Mouse (Mus musculus) lung, embryonic 14.5 days (tissue): Measurements from ENCODE around the gene Eif2b2. TPM values are rescaled to one million over a fixed set of nuclear protein-coding genes. Genes with fewer than 3 reads are reported as not detected.
A peak's percentile ranks its signal among the peaks of the same experiment; 100 is the strongest.

Experiments used
- ATAC-seq: fragments of 200-750 bp; cut with Nextera tagmentation; 2 replicates; pipeline ENCODE4 v1.8.0; 2017; ENCODE audit warnings: mild to moderate bottlenecking, moderate TSS enrichment, moderate library complexity; ENCODE audit not compliant: insufficient read depth
- DNase-seq: peaks from one replicate; pipeline ENCODE4 v3.0.0-alpha.2; 2015
- H3K27ac ChIP-seq: fragments of 300-500 bp; sonication (generic); 2 replicates; pipeline ENCODE4 v1.5.1; 2014; ENCODE audit warnings: low read depth, mild to moderate bottlenecking, moderate library complexity
- H3K27me3 ChIP-seq: fragments of 300-500 bp; sonication (generic); 2 replicates; pipeline ENCODE4 v1.6.1; 2014; ENCODE audit warnings: low read length, control low read depth; ENCODE audit not compliant: insufficient read depth
- H3K36me3 ChIP-seq: fragments of 300-500 bp; sonication (generic); 2 replicates; pipeline ENCODE4 v1.6.1; 2014; ENCODE audit warnings: control low read depth; ENCODE audit not compliant: insufficient read depth
- H3K4me1 ChIP-seq: fragments of 300-500 bp; sonication (generic); 2 replicates; pipeline ENCODE4 v1.6.1; 2014; ENCODE audit warnings: antibody characterized with exemption, control low read depth; ENCODE audit not compliant: insufficient read depth
- H3K4me2 ChIP-seq: fragments of 300-500 bp; sonication (generic); 2 replicates; pipeline ENCODE4 v1.6.1; 2014; ENCODE audit warnings: mild to moderate bottlenecking
- H3K4me3 ChIP-seq: fragments of 300-500 bp; sonication (generic); 2 replicates; pipeline ENCODE4 v1.5.1; 2014; ENCODE audit warnings: low read depth, low read length
- H3K9ac ChIP-seq: fragments of 300-500 bp; sonication (generic); 2 replicates; pipeline ENCODE4 v1.6.1; 2014
- H3K9me3 ChIP-seq: fragments of 300-500 bp; sonication (generic); 2 replicates; pipeline ENCODE4 v1.6.1; 2016; ENCODE audit warnings: low read depth, low read length, control low read depth
- CTCF ChIP-seq: IDR thresholded peaks from 2 replicates; pipeline ENCODE4 v1.5.1; 2016; ENCODE audit warnings: antibody characterized with exemption, low read depth
- WGBS: fragments of 180-500 bp; shearing (Covaris S2); extraction: QIAGEN DNeasy Blood & Tissue Kit; methylation state at CpG from one replicate; pipeline ENCODE4 v1.1.7; 2014; 5-methylcytosine and 5-hydroxymethylcytosine counted together
- polyA plus RNA-seq: library from polyadenylated mRNA; unstranded; fragments of >200 nt; fragmentation: Nextera tagmentation; extraction: Ambion mirVana; gene quantifications from 2 replicates; pipeline ENCODE4 v1.2.1, GENCODE M21; 2014

Gene Eif2b2
- polyA plus RNA-seq, 1 experiment from 2014 or later = 99.9 TPM

GRCm38 (mm10) chr12:85182898-85183297, 36.4 kb upstream of the Eif2b2 start:
- WGBS = 69% methylated on average over 5 of the region's 5 CpGs
- DNase-seq (no peak), ATAC-seq (no peak)
- H3K9ac ChIP-seq = no peak overlapping the region
- no peaks in the 10 kb centered on the region for H3K9me3 ChIP-seq
- TF ChIP-seq CTCF = no peak
- H3K27me3 ChIP-seq = no peaks in the 10 kb centered on the region
- no peak overlapping the region for H3K4me3 ChIP-seq
- H3K4me1 ChIP-seq = peaks cover 21% of the 10 kb centered on the region
- no peaks in the 10 kb centered on the region for H3K36me3 ChIP-seq
- H3K27ac ChIP-seq = no peak overlapping the region
- no peak overlapping the region for H3K4me2 ChIP-seq

DNA sequence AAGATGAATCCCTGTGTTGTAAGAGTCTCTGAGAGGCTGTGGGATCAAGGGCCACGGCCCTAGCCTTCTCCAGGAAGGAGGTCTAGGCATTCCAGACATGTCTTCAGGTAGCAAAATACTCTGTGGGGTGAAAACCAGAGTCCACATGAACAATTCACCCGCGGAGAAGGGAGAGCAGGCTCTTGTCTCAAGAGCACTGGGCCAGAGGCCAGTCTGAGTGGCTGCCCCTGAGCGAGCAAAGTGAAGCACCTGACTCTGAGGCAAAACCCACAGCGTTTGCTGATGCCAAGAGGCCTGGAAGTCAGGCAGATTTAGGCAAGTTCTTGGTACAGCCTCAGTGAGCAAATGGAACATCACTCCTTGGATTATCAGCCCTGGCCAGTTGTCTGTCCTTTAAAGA, 35.2 kb upstream of the Eif2b2 start:
- no peak overlapping the region for H3K4me3 ChIP-seq
- no peak for ATAC-seq
- no peaks in the 10 kb centered on the region for H3K9me3 ChIP-seq
- H3K4me1 ChIP-seq = peaks cover 21% of the 10 kb centered on the region
- WGBS = 48% methylated on average over 5 of the region's 5 CpGs
- H3K36me3 ChIP-seq = no peaks in the 10 kb centered on the region
- TF ChIP-seq CTCF = no peak
- H3K27me3 ChIP-seq = no peaks in the 10 kb centered on the region
- no peak overlapping the region for H3K27ac ChIP-seq
- no peak overlapping the region for H3K9ac ChIP-seq
- no peak overlapping the region for H3K4me2 ChIP-seq
- no peak for DNase-seq

DNA sequence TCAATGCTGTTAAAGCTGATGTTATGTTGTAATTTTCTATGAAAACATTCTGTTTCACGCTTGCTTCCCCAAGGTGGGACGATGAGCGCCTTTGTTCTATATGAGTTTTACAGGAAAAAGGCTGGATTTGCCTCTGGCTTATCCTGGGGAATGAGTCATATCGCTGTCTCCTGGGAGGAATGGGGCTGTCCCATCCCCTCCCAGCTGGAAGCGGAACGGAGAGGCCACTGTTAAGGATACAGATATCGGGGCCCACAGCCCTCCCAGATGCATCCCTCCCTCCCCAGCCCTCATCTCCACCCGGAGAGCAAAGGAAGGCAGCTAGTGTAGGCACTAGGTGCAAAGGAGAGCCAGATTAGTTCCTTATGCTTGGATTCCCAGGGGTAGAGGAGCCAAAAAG, 33.5 kb upstream of the Eif2b2 start:
- H3K4me3 ChIP-seq = no peak overlapping the region
- WGBS = 42% methylated on average over 8 of the region's 8 CpGs
- H3K4me2 ChIP-seq = no peak overlapping the region
- H3K9me3 ChIP-seq = no peaks in the 10 kb centered on the region
- ATAC-seq (no peak), DNase-seq (no peak)
- H3K4me1 ChIP-seq = peaks cover 21% of the 10 kb centered on the region
- H3K27me3 ChIP-seq = no peaks in the 10 kb centered on the region
- no peaks in the 10 kb centered on the region for H3K36me3 ChIP-seq
- H3K9ac ChIP-seq = peak overlapping the region; percentile 22; the same call in 1 of the 2 replicates
- no peak overlapping the region for H3K27ac ChIP-seq
- TF ChIP-seq CTCF = no peak

- no peaks in the 10 kb centered on the region for H3K9me3 ChIP-seq
- no peaks in the 10 kb centered on the region for H3K27me3 ChIP-seq
- H3K9ac ChIP-seq = no peak overlapping the region; the same call in 1 of the 2 replicates
- no peak for TF ChIP-seq CTCF
- ATAC-seq = no peak
- WGBS = 53% methylated on average over 7 of the region's 7 CpGs
- no peaks in the 10 kb centered on the region for H3K36me3 ChIP-seq
- no peak for DNase-seq
- H3K4me3 ChIP-seq = no peak overlapping the region
- no peak overlapping the region for H3K4me2 ChIP-seq
- H3K27ac ChIP-seq = no peak overlapping the region
- peaks cover 18% of the 10 kb centered on the region for H3K4me1 ChIP-seq
Observed at GRCm38 (mm10) chr12:85186361-85186760, 32.9 kb upstream of the Eif2b2 start.

DNA sequence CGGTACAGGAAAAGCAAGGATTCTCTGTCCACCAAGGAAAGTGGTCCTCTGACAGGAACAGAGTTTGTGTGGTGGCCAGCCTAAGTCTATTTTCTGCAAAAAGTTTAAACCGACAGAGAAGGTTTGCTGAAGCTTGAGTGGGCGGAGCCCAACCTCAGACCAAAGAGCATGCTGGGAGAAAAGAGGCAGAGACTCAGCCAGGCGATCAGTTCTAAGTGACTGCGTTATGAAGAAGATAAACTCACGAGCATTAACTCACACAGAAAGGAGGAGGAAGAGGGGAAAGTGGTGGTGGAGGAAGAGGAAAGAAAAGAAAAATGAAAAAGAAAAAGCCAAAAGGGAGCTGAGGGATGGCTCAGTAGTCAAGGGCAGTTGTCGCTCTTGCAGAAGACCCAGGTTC, 29.0 kb upstream of the Eif2b2 start:
- H3K27ac ChIP-seq = no peak overlapping the region
- H3K36me3 ChIP-seq = no peaks in the 10 kb centered on the region
- no peak overlapping the region for H3K9ac ChIP-seq
- no peaks in the 10 kb centered on the region for H3K9me3 ChIP-seq
- DNase-seq = no peak
- TF ChIP-seq CTCF = no peak
- no peaks in the 10 kb centered on the region for H3K27me3 ChIP-seq
- 69% methylated on average over 7 of the region's 7 CpGs for WGBS
- no peak overlapping the region for H3K4me3 ChIP-seq
- ATAC-seq = no peak
- no peak overlapping the region for H3K4me2 ChIP-seq
- peaks cover 32% of the 10 kb centered on the region for H3K4me1 ChIP-seq

- no peaks in the 10 kb centered on the region for H3K27me3 ChIP-seq
- TF ChIP-seq CTCF = no peak
- DNase-seq (peak; percentile 64), ATAC-seq (0 out of 2 replicates have a peak, but pooled peaks have one; percentile 12)
- H3K36me3 ChIP-seq = no peaks in the 10 kb centered on the region
- H3K9me3 ChIP-seq = no peaks in the 10 kb centered on the region
- H3K4me2 ChIP-seq = peak overlapping the region; percentile 24; the same call in 1 of the 2 replicates
- H3K9ac ChIP-seq = peak overlapping the region; percentile 4; the same call in 1 of the 2 replicates
- H3K4me1 ChIP-seq = peaks cover 33% of the 10 kb centered on the region
- no peak overlapping the region for H3K4me3 ChIP-seq
- 22% methylated on average over 19 of the region's 19 CpGs for WGBS
- peak overlapping the region; percentile 43 for H3K27ac ChIP-seq
Observed at GRCm38 (mm10) chr12:85192461-85193108, 26.7 kb upstream of the Eif2b2 start.

DNA sequence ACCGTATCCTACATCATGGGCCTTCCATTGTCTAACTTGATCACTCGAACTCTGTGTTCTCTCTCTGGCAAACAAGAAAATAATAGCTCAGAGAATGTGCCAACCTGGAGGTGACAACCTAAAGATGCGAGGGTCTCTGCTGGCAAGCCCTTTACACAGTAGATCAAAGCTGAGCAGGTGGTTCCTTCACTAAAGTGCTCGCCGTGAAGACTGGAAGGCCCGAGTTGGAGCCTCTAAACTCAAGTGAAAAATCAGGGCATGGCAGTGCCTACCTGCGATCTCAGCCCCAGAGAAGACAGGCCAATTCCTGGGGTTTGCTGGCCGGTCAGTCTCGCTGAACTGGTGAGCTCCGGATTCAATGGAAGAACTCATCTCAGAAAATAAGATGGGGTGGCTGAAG, 26.1 kb upstream of the Eif2b2 start:
- Histone ChIP-seq H3K27ac (peak overlapping the region; percentile 81), H3K4me2 (no peak overlapping the region), H3K9ac (no peak overlapping the region), H3K36me3 (no peaks in the 10 kb centered on the region), H3K27me3 (no peaks in the 10 kb centered on the region), H3K4me1 (peaks cover 38% of the 10 kb centered on the region), H3K4me3 (no peak overlapping the region), H3K9me3 (no peaks in the 10 kb centered on the region)
- no peak for TF ChIP-seq CTCF
- ATAC-seq = no peak
- DNase-seq = no peak
- WGBS = 80% methylated on average over 10 of the region's 10 CpGs
